Mouse (Mus musculus) heart, postnatal 0 days (tissue): ENCODE measurements at regions not wholly inside any gene's neighbourhood (a gene's known extent, or its start where the extent isn't known, plus 50 kb on each side); places are given as distances from the start of the nearest gene placed in this dataset.
"Not testable (repeated sequence)": the region's sequence is repeated elsewhere in the genome, so short reads cannot be mapped to it uniquely, and the experiment has no call there.

ENCODE experiments used
- CTCF ChIP-seq: IDR thresholded peaks from 2 replicates; pipeline ENCODE4 v1.5.1; 2016; ENCODE audit warnings: antibody characterized with exemption, control low read depth, low read depth
- EP300 ChIP-seq: IDR thresholded peaks from 2 replicates; pipeline ENCODE4 v1.6.1; 2016; ENCODE audit warnings: antibody characterized with exemption, low read depth

GRCm38 (mm10) chr11:12522063-12522462 is 57.3 kb upstream of the Cobl start:
- TF ChIP-seq CTCF, EP300: not testable (repeated sequence)
